26 mouse cellular contexts compared by ENCODE assay signal in genomic region chr4:33662965-33663364, GRCm38 (mm10).
DNase-seq lines count a peak whose midpoint lies in the region; ATAC-seq and TF ChIP-seq lines count a peak whose summit lies in the region.
"Had no signal": no experiment of that assay in that cellular context is flagged by ENCODE, and none has a peak within 500 bp of the region (broad histone marks: within the 10 kb centered on the region; RNA-seq: fewer than 3 reads in every experiment).

No protein-coding gene starts in this region.

- DNase-seq in forebrain, embryonic 14.5 days (ENCODE audit: low spot score) = peak; percentile 51
- DNase-seq in forebrain, embryonic 10.5 days (ENCODE audit: extremely low spot score, low spot score) = no peak
- no peak for DNase-seq in liver, embryonic 13.5 days
- no peak for DNase-seq in liver, postnatal 0 days
- peak; percentile 72 for DNase-seq in brain, embryonic 14.5 days (ENCODE audit: low read depth)
- DNase-seq in layer of hippocampus, adult 8-10 months (ENCODE audit: low spot score in 2 of 2) = peak; percentile 44 to 52
- DNase-seq in kidney, adult 2 months = no peak
- DNase-seq: adrenal gland, postnatal 36 days; cerebellum, adult 18-20 months; cerebellum, postnatal 36 days; embryo, embryonic 11 days; gastrocnemius, postnatal 25 days; heart, adult 2 months; heart, postnatal 14 days; kidney, adult 8-10 months; kidney, postnatal 10 days had no signal

- H3K9me3 ChIP-seq in forebrain, embryonic 14.5 days (replicated peaks; ENCODE audit: control insufficient read depth, low read length) = no peaks in the 10 kb centered on the region
- no peaks in the 10 kb centered on the region for H3K9me3 ChIP-seq in forebrain, embryonic 10.5 days
- H3K9me3 ChIP-seq in liver, embryonic 13.5 days (replicated peaks) = no peaks in the 10 kb centered on the region
- no peaks in the 10 kb centered on the region for H3K9me3 ChIP-seq in liver, postnatal 0 days (ENCODE audit: low read length)
- H3K9me3 ChIP-seq in intestine, postnatal 0 days (ENCODE audit: control insufficient read depth) = no peaks in the 10 kb centered on the region
- H3K9me3 ChIP-seq: embryonic facial prominence, embryonic 13.5 days; heart, embryonic 13.5 days; limb, embryonic 10.5 days; lung, embryonic 15.5 days; midbrain, embryonic 12.5 days; neural tube, embryonic 15.5 days had no signal

- 62% methylated on average over 11 of the region's 11 CpGs for WGBS in forebrain, embryonic 14.5 days
- 86% methylated on average over 11 of the region's 11 CpGs for WGBS in forebrain, embryonic 10.5 days
- WGBS in liver, embryonic 13.5 days (ENCODE audit: insufficient replicate concordance) = 60% methylated on average over 11 of the region's 11 CpGs
- 66% methylated on average over 11 of the region's 11 CpGs for WGBS in liver, postnatal 0 days (ENCODE audit: insufficient replicate concordance)
- WGBS in kidney, adult 2 months = 75% methylated on average over 11 of the region's 11 CpGs
- 44% methylated on average over 11 of the region's 11 CpGs for WGBS in intestine, postnatal 0 days

- H3K36me3 ChIP-seq in forebrain, embryonic 14.5 days (ENCODE audit: control insufficient read depth, insufficient read depth, low read length) = no peaks in the 10 kb centered on the region
- no peaks in the 10 kb centered on the region for H3K36me3 ChIP-seq in forebrain, embryonic 10.5 days (replicated peaks)
- no peaks in the 10 kb centered on the region for H3K36me3 ChIP-seq in liver, embryonic 13.5 days
- H3K36me3 ChIP-seq in liver, postnatal 0 days (replicated peaks; ENCODE audit: insufficient read depth, low read length) = no peaks in the 10 kb centered on the region
- no peaks in the 10 kb centered on the region for H3K36me3 ChIP-seq in kidney, adult 2 months (ENCODE audit: control insufficient read depth, insufficient read depth, low read length)
- H3K36me3 ChIP-seq in intestine, postnatal 0 days (ENCODE audit: control insufficient read depth, insufficient read depth) = no peaks in the 10 kb centered on the region
- H3K36me3 ChIP-seq: embryonic facial prominence, embryonic 13.5 days; heart, embryonic 13.5 days; limb, embryonic 10.5 days; lung, embryonic 15.5 days; midbrain, embryonic 12.5 days; neural tube, embryonic 15.5 days had no signal

- TF ChIP-seq CTCF in liver, postnatal 0 days (IDR thresholded peaks at IDR 0.05; ENCODE audit: low read depth) = no peak
- TF ChIP-seq CTCF in brain, embryonic 14.5 days (IDR thresholded peaks at IDR 0.05; ENCODE audit: borderline replicate concordance, extremely low read depth, insufficient read depth, insufficient read length) = no peak
- no peak for TF ChIP-seq CTCF in kidney, adult 2 months (conservative IDR thresholded peaks at IDR 0.05; ENCODE audit: insufficient read depth, insufficient read length, low read depth, low read length)
- no peak for TF ChIP-seq CTCF in intestine, postnatal 0 days (IDR thresholded peaks at IDR 0.05; ENCODE audit: low read depth)

- TF ChIP-seq POLR2A in brain, embryonic 14.5 days (IDR thresholded peaks at IDR 0.05; ENCODE audit: borderline replicate concordance, extremely low read depth, insufficient read depth, insufficient read length, poor library complexity, severe bottlenecking) = no peak
- TF ChIP-seq POLR2A in kidney, adult 2 months (IDR thresholded peaks at IDR 0.05; ENCODE audit: low read depth, low read length) = no peak

- ATAC-seq in forebrain, embryonic 14.5 days = no peak
- no peak for ATAC-seq in liver, embryonic 13.5 days (ENCODE audit: low read depth)
- no peak for ATAC-seq in liver, postnatal 0 days
- no peak for ATAC-seq in intestine, postnatal 0 days
- ATAC-seq: inflammation-experienced regulatory T-cells, adult 6 months had no signal

- H3K9ac ChIP-seq in forebrain, embryonic 14.5 days (ENCODE audit: low read length) = no peak overlapping the region
- no peak overlapping the region for H3K9ac ChIP-seq in liver, embryonic 13.5 days
- no peak overlapping the region for H3K9ac ChIP-seq in liver, postnatal 0 days (replicated peaks)
- H3K9ac ChIP-seq in intestine, postnatal 0 days (ENCODE audit: low read depth, low read length) = no peak overlapping the region
- H3K9ac ChIP-seq: embryonic facial prominence, embryonic 13.5 days; heart, embryonic 13.5 days; lung, embryonic 15.5 days; midbrain, embryonic 12.5 days; neural tube, embryonic 15.5 days had no signal

- H3K4me3 ChIP-seq in forebrain, embryonic 14.5 days (ENCODE audit: low read depth, low read length) = no peak overlapping the region
- no peak overlapping the region for H3K4me3 ChIP-seq in forebrain, embryonic 10.5 days
- H3K4me3 ChIP-seq in liver, embryonic 13.5 days (replicated peaks) = no peak overlapping the region
- no peak overlapping the region for H3K4me3 ChIP-seq in liver, postnatal 0 days (ENCODE audit: low read depth, low read length)
- H3K4me3 ChIP-seq in kidney, adult 2 months (ENCODE audit: insufficient read depth, low read depth, low read length) = no peak overlapping the region
- no peak overlapping the region for H3K4me3 ChIP-seq in intestine, postnatal 0 days (ENCODE audit: low read depth, low read length)
- H3K4me3 ChIP-seq: embryonic facial prominence, embryonic 13.5 days; heart, adult 2 months; heart, embryonic 13.5 days; limb, embryonic 10.5 days; lung, embryonic 15.5 days; midbrain, embryonic 12.5 days; neural tube, embryonic 15.5 days had no signal

- H3K27me3 ChIP-seq in forebrain, embryonic 14.5 days (replicated peaks; ENCODE audit: control insufficient read depth, insufficient read depth, low read length) = no peaks in the 10 kb centered on the region
- no peaks in the 10 kb centered on the region for H3K27me3 ChIP-seq in forebrain, embryonic 10.5 days (ENCODE audit: poor library complexity, severe bottlenecking)
- no peaks in the 10 kb centered on the region for H3K27me3 ChIP-seq in liver, embryonic 13.5 days
- no peaks in the 10 kb centered on the region for H3K27me3 ChIP-seq in liver, postnatal 0 days (ENCODE audit: insufficient read depth, low read length)
- no peaks in the 10 kb centered on the region for H3K27me3 ChIP-seq in kidney, adult 2 months (replicated peaks; ENCODE audit: control insufficient read depth, insufficient read depth, low read length)
- H3K27me3 ChIP-seq in intestine, postnatal 0 days (replicated peaks; ENCODE audit: control insufficient read depth, insufficient read depth, low read length) = no peaks in the 10 kb centered on the region
- H3K27me3 ChIP-seq: embryonic facial prominence, embryonic 13.5 days; lung, embryonic 15.5 days; midbrain, embryonic 12.5 days; neural tube, embryonic 15.5 days had no signal

- no peak overlapping the region for H3K4me2 ChIP-seq in forebrain, embryonic 14.5 days (ENCODE audit: low read length)
- peak overlapping the region; percentile 46 for H3K4me2 ChIP-seq in liver, embryonic 13.5 days
- H3K4me2 ChIP-seq in liver, postnatal 0 days (ENCODE audit: low read depth, low read length) = no peak overlapping the region
- H3K4me2 ChIP-seq in intestine, postnatal 0 days (replicated peaks; ENCODE audit: low read depth) = no peak overlapping the region
- H3K4me2 ChIP-seq: embryonic facial prominence, embryonic 13.5 days; heart, embryonic 13.5 days; hindbrain, embryonic 14.5 days; lung, embryonic 15.5 days; midbrain, embryonic 12.5 days; neural tube, embryonic 15.5 days had no signal

- TF ChIP-seq EP300 in liver, postnatal 0 days (IDR thresholded peaks at IDR 0.05; ENCODE audit: low read depth) = no peak

- H3K4me1 ChIP-seq in forebrain, embryonic 14.5 days (ENCODE audit: control insufficient read depth, insufficient read depth, low read length) = peaks cover 10% of the 10 kb centered on the region
- peaks cover 18% of the 10 kb centered on the region for H3K4me1 ChIP-seq in forebrain, embryonic 10.5 days
- peaks cover 31% of the 10 kb centered on the region for H3K4me1 ChIP-seq in liver, embryonic 13.5 days (replicated peaks)
- H3K4me1 ChIP-seq in liver, postnatal 0 days (ENCODE audit: insufficient read depth) = no peaks in the 10 kb centered on the region
- H3K4me1 ChIP-seq in kidney, adult 2 months (ENCODE audit: control insufficient read depth, insufficient read depth, low read length) = no peaks in the 10 kb centered on the region
- H3K4me1 ChIP-seq in intestine, postnatal 0 days (replicated peaks; ENCODE audit: control insufficient read depth, insufficient read depth, low read length) = peaks cover 5% of the 10 kb centered on the region; the same call in 1 of the 2 replicates

- peak overlapping the region; percentile 70; the same call in 1 of the 2 replicates for H3K27ac ChIP-seq in forebrain, embryonic 14.5 days (ENCODE audit: low read depth, low read length)
- H3K27ac ChIP-seq in forebrain, embryonic 10.5 days = no peak overlapping the region
- no peak overlapping the region; the same call in 1 of the 2 replicates for H3K27ac ChIP-seq in liver, embryonic 13.5 days
- no peak overlapping the region for H3K27ac ChIP-seq in liver, postnatal 0 days (ENCODE audit: low read depth)
- H3K27ac ChIP-seq in kidney, adult 2 months (ENCODE audit: insufficient read depth, low read depth, low read length) = no peak overlapping the region
- no peak overlapping the region for H3K27ac ChIP-seq in intestine, postnatal 0 days (ENCODE audit: low read depth, low read length)
- H3K27ac ChIP-seq: embryonic facial prominence, embryonic 13.5 days; heart, adult 2 months; heart, embryonic 13.5 days; hindbrain, embryonic 14.5 days; midbrain, embryonic 12.5 days; neural tube, embryonic 15.5 days; stomach, postnatal 0 days had no signal

Comparison
In these comparisons a context has a peak if more than half of its experiments do, and no peak if none do; other contexts are left out.
1. DNase-seq: peak in forebrain, embryonic 14.5 days (single experiment), brain, embryonic 14.5 days (single experiment) and layer of hippocampus, adult 8-10 months (2 of 2); none in forebrain, embryonic 10.5 days (single experiment), liver, embryonic 13.5 days (single experiment), liver, postnatal 0 days (single experiment) and kidney, adult 2 months (single experiment).